Mouse (Mus musculus) neural tube, embryonic 12.5 days (tissue): ENCODE measurements at regions not wholly inside any gene's neighbourhood (a gene's known extent, or its start where the extent isn't known, plus 50 kb on each side); places are given as distances from the start of the nearest gene placed in this dataset.

Source experiments
- ATAC-seq: fragments of 200-750 bp; cut with Nextera tagmentation; 2 replicates; pipeline ENCODE4 v1.8.0; 2017; ENCODE audit warnings: low read depth, mild to moderate bottlenecking, moderate TSS enrichment, moderate library complexity; ENCODE audit not compliant: low FRiP score
- H3K27ac ChIP-seq: fragments of 300-500 bp; sonication (generic); 2 replicates; pipeline ENCODE4 v1.5.1; 2016
- H3K27me3 ChIP-seq: fragments of 300-500 bp; sonication (generic); replicated peaks from 2 replicates; pipeline ENCODE4 v1.6.1; 2016; ENCODE audit warnings: mild to moderate bottlenecking
- H3K36me3 ChIP-seq: fragments of 300-500 bp; sonication (generic); 2 replicates; pipeline ENCODE4 v1.6.1; 2016; ENCODE audit warnings: mild to moderate bottlenecking
- H3K4me1 ChIP-seq: fragments of 300-500 bp; sonication (generic); 2 replicates; pipeline ENCODE4 v1.6.1; 2016
- H3K4me2 ChIP-seq: fragments of 300-500 bp; sonication (generic); replicated peaks from 2 replicates; pipeline ENCODE4 v1.6.1; 2016; ENCODE audit warnings: mild to moderate bottlenecking
- H3K4me3 ChIP-seq: fragments of 300-500 bp; sonication (generic); 2 replicates; pipeline ENCODE4 v1.5.1; 2016
- H3K9ac ChIP-seq: fragments of 300-500 bp; sonication (generic); 2 replicates; pipeline ENCODE4 v1.6.1; 2016; ENCODE audit warnings: mild to moderate bottlenecking
- H3K9me3 ChIP-seq: fragments of 300-500 bp; sonication (generic); 2 replicates; pipeline ENCODE4 v1.6.1; 2016; ENCODE audit warnings: mild to moderate bottlenecking
- WGBS: fragments of 180-500 bp; shearing (Covaris S2); methylation state at CpG from one replicate; pipeline ENCODE4 v1.1.7; 2016; 5-methylcytosine and 5-hydroxymethylcytosine counted together

- Histone ChIP-seq H3K9ac (no peak overlapping the region), H3K4me1 (0 out of 2 replicates have a peak, but pooled peaks cover 3% of the 10 kb centered on the region), H3K4me3 (no peak overlapping the region), H3K27me3 (no peaks in the 10 kb centered on the region), H3K36me3 (no peaks in the 10 kb centered on the region), H3K4me2 (no peak overlapping the region), H3K9me3 (no peaks in the 10 kb centered on the region), H3K27ac (no peak overlapping the region)
- ATAC-seq = no peak
- WGBS = 88% methylated on average over 9 of the region's 9 CpGs
Observed at GRCm38 (mm10) chr15:6981430-6981829, 106.7 kb upstream of the Osmr start.

- Histone ChIP-seq H3K9me3 (no peaks in the 10 kb centered on the region), H3K4me1 (0 out of 2 replicates have a peak, but pooled peaks cover 3% of the 10 kb centered on the region), H3K27ac (no peak overlapping the region), H3K4me2 (no peak overlapping the region), H3K9ac (no peak overlapping the region), H3K36me3 (no peaks in the 10 kb centered on the region), H3K27me3 (no peaks in the 10 kb centered on the region), H3K4me3 (no peak overlapping the region)
- ATAC-seq = no peak
- 73% methylated on average over 3 of the region's 3 CpGs for WGBS
Observed at GRCm38 (mm10) chr15:6983320-6983719, 107.1 kb upstream of the Lifr start.

GRCm38 (mm10) chr15:6988187-6988586, 102.2 kb upstream of the Lifr start:
- Histone ChIP-seq H3K36me3 (no peaks in the 10 kb centered on the region), H3K9me3 (no peaks in the 10 kb centered on the region), H3K4me2 (no peak overlapping the region), H3K27me3 (no peaks in the 10 kb centered on the region), H3K4me3 (no peak overlapping the region), H3K9ac (no peak overlapping the region), H3K27ac (no peak overlapping the region), H3K4me1 (no peaks in the 10 kb centered on the region)
- 72% methylated on average over 3 of the region's 3 CpGs for WGBS
- ATAC-seq = no peak

- H3K4me1 ChIP-seq = no peaks in the 10 kb centered on the region
- no peak overlapping the region for H3K4me2 ChIP-seq
- no peak overlapping the region for H3K4me3 ChIP-seq
- no peaks in the 10 kb centered on the region for H3K36me3 ChIP-seq
- ATAC-seq = no peak
- H3K27ac ChIP-seq = no peak overlapping the region
- no peak overlapping the region for H3K9ac ChIP-seq
- WGBS = 79% methylated on average over 6 of the region's 6 CpGs
- no peaks in the 10 kb centered on the region for H3K9me3 ChIP-seq
- H3K27me3 ChIP-seq = no peaks in the 10 kb centered on the region
Observed at GRCm38 (mm10) chr15:6989094-6989493, 101.3 kb upstream of the Lifr start.

GRCm38 (mm10) chr15:6993226-6993625, 97.2 kb upstream of the Lifr start:
- Histone ChIP-seq H3K9ac (no peak overlapping the region), H3K27ac (no peak overlapping the region), H3K36me3 (no peaks in the 10 kb centered on the region), H3K4me3 (no peak overlapping the region), H3K4me1 (no peaks in the 10 kb centered on the region), H3K9me3 (no peaks in the 10 kb centered on the region), H3K27me3 (no peaks in the 10 kb centered on the region), H3K4me2 (no peak overlapping the region)
- WGBS = 84% methylated on average over 9 of the region's 9 CpGs
- no peak for ATAC-seq

- WGBS = 73% methylated on average over 3 of the region's 3 CpGs
- no peaks in the 10 kb centered on the region for H3K36me3 ChIP-seq
- ATAC-seq = no peak
- H3K4me2 ChIP-seq = no peak overlapping the region
- no peaks in the 10 kb centered on the region for H3K4me1 ChIP-seq
- no peak overlapping the region for H3K27ac ChIP-seq
- H3K9me3 ChIP-seq = no peaks in the 10 kb centered on the region
- no peak overlapping the region for H3K4me3 ChIP-seq
- no peak overlapping the region for H3K9ac ChIP-seq
- H3K27me3 ChIP-seq = no peaks in the 10 kb centered on the region
Observed at GRCm38 (mm10) chr15:6995246-6995645, 95.2 kb upstream of the Lifr start.

- Histone ChIP-seq H3K4me1 (no peaks in the 10 kb centered on the region), H3K4me3 (no peak overlapping the region), H3K36me3 (no peaks in the 10 kb centered on the region), H3K9me3 (no peaks in the 10 kb centered on the region), H3K4me2 (no peak overlapping the region), H3K9ac (no peak overlapping the region), H3K27ac (no peak overlapping the region), H3K27me3 (no peaks in the 10 kb centered on the region)
- no peak for ATAC-seq
- 83% methylated on average over 5 of the region's 5 CpGs for WGBS
Observed at GRCm38 (mm10) chr15:6997871-6998270, 92.5 kb upstream of the Lifr start.

GRCm38 (mm10) chr15:6998576-6999070, 91.8 kb upstream of the Lifr start:
- Histone ChIP-seq H3K27me3 (no peaks in the 10 kb centered on the region), H3K4me3 (no peak overlapping the region), H3K9me3 (no peaks in the 10 kb centered on the region), H3K4me2 (no peak overlapping the region), H3K36me3 (no peaks in the 10 kb centered on the region), H3K27ac (no peak overlapping the region), H3K9ac (no peak overlapping the region), H3K4me1 (no peaks in the 10 kb centered on the region)
- ATAC-seq = no peak
- WGBS = 73% methylated on average over 5 of the region's 5 CpGs

- Histone ChIP-seq H3K36me3 (no peaks in the 10 kb centered on the region), H3K4me2 (no peak overlapping the region), H3K4me3 (no peak overlapping the region), H3K4me1 (no peaks in the 10 kb centered on the region), H3K27me3 (no peaks in the 10 kb centered on the region), H3K27ac (no peak overlapping the region), H3K9me3 (no peaks in the 10 kb centered on the region), H3K9ac (no peak overlapping the region)
- ATAC-seq = no peak
- 75% methylated on average over 3 of the region's 3 CpGs for WGBS
Observed at GRCm38 (mm10) chr15:6999667-7000066, 90.7 kb upstream of the Lifr start.

GRCm38 (mm10) chr15:7002226-7002625, 88.2 kb upstream of the Lifr start:
- Histone ChIP-seq H3K9me3 (no peaks in the 10 kb centered on the region), H3K27me3 (no peaks in the 10 kb centered on the region), H3K4me2 (no peak overlapping the region), H3K4me3 (no peak overlapping the region), H3K4me1 (no peaks in the 10 kb centered on the region), H3K36me3 (no peaks in the 10 kb centered on the region), H3K27ac (no peak overlapping the region), H3K9ac (no peak overlapping the region)
- 50% methylated on average over 5 of the region's 5 CpGs for WGBS
- no peak for ATAC-seq

- H3K9ac ChIP-seq = no peak overlapping the region
- no peaks in the 10 kb centered on the region for H3K4me1 ChIP-seq
- H3K36me3 ChIP-seq = no peaks in the 10 kb centered on the region
- H3K27me3 ChIP-seq = no peaks in the 10 kb centered on the region
- no peak overlapping the region for H3K27ac ChIP-seq
- H3K4me2 ChIP-seq = no peak overlapping the region
- H3K4me3 ChIP-seq = no peak overlapping the region
- no peaks in the 10 kb centered on the region for H3K9me3 ChIP-seq
- 90% methylated on average over 2 of the region's 2 CpGs for WGBS
- no peak for ATAC-seq
Observed at GRCm38 (mm10) chr15:7003311-7003710, 87.1 kb upstream of the Lifr start.

GRCm38 (mm10) chr15:7005142-7005541, 85.3 kb upstream of the Lifr start:
- ATAC-seq = no peak
- Histone ChIP-seq H3K9me3 (no peaks in the 10 kb centered on the region), H3K36me3 (no peaks in the 10 kb centered on the region)

GRCm38 (mm10) chr15:7006271-7006670, 84.1 kb upstream of the Lifr start:
- Histone ChIP-seq H3K4me3 (no peak overlapping the region), H3K4me1 (no peaks in the 10 kb centered on the region), H3K9me3 (no peaks in the 10 kb centered on the region), H3K27ac (no peak overlapping the region), H3K9ac (no peak overlapping the region), H3K36me3 (no peaks in the 10 kb centered on the region), H3K27me3 (no peaks in the 10 kb centered on the region), H3K4me2 (no peak overlapping the region)
- ATAC-seq = no peak
- 85% methylated on average over 2 of the region's 2 CpGs for WGBS

More at GRCm38 (mm10) chr15:7005142-7005541, 85.3 kb upstream of the Lifr start:
- H3K4me2 ChIP-seq = no peak overlapping the region
- H3K27ac ChIP-seq = no peak overlapping the region
- no peak overlapping the region for H3K9ac ChIP-seq
- no peak overlapping the region for H3K4me3 ChIP-seq
- no peaks in the 10 kb centered on the region for H3K27me3 ChIP-seq
- WGBS = 90% methylated on average over 1 of the region's 1 CpGs
- H3K4me1 ChIP-seq = no peaks in the 10 kb centered on the region
